Mouse (Mus musculus): ENCODE results near the gene Meis2. TPM values are rescaled to one million over a fixed set of nuclear protein-coding genes. Genes with fewer than 3 reads are reported as not detected.

The Meis2 gene
- polyA plus RNA-seq, 1 experiment from 2014 or later: 52.8 TPM

- H3K27me3 ChIP-seq (ENCODE audit: insufficient read depth, low read length): 0 out of 2 replicates have a peak, but pooled peaks cover 4% of the 10 kb centered on the region
- TF ChIP-seq CTCF (IDR thresholded peaks at IDR 0.05; ENCODE audit: low read depth): peak; percentile 92
- ATAC-seq (replicated peaks; ENCODE audit: low FRiP score, low read depth): peak; percentile 46
- WGBS: 1% methylated on average over 33 of the region's 33 CpGs
- H3K4me3 ChIP-seq (replicated peaks; ENCODE audit: low read depth, low read length): peak overlapping the region; percentile 31
- H3K27ac ChIP-seq: peak overlapping the region; percentile 54; the same call in 1 of the 2 replicates
- DNase-seq (ENCODE audit: low spot score): peak; percentile 94
- no peaks in the 10 kb centered on the region for H3K36me3 ChIP-seq (ENCODE audit: insufficient read depth, low read length)
- H3K4me2 ChIP-seq (ENCODE audit: low read length): peak overlapping the region; percentile 58
- H3K4me1 ChIP-seq (replicated peaks; ENCODE audit: insufficient read depth, low read length): 0 out of 2 replicates have a peak, but pooled peaks cover 22% of the 10 kb centered on the region
- H3K9ac ChIP-seq (ENCODE audit: low read depth, low read length): 0 out of 2 replicates have a peak overlapping the region, but pooled peaks have one; percentile 18
- no peaks in the 10 kb centered on the region for H3K9me3 ChIP-seq (replicated peaks; ENCODE audit: low read length)
These were observed 209.9 kb downstream of the Meis2 start for GRCm38 (mm10) chr2:115855511-115856400.

GRCm38 (mm10) chr2:115854828-115855311 is 210.8 kb downstream of the Meis2 start:
- Histone ChIP-seq H3K4me3 (replicated peaks; ENCODE audit: low read depth, low read length) (peak overlapping the region; percentile 31), H3K27ac (peak overlapping the region; percentile 54), H3K9ac (ENCODE audit: low read depth, low read length) (peak overlapping the region; percentile 44; the same call in 1 of the 2 replicates), H3K36me3 (ENCODE audit: insufficient read depth, low read length) (no peaks in the 10 kb centered on the region), H3K4me2 (ENCODE audit: low read length) (peak overlapping the region; percentile 58), H3K4me1 (replicated peaks; ENCODE audit: insufficient read depth, low read length) (0 out of 2 replicates have a peak, but pooled peaks cover 22% of the 10 kb centered on the region), H3K27me3 (ENCODE audit: insufficient read depth, low read length) (0 out of 2 replicates have a peak, but pooled peaks cover 4% of the 10 kb centered on the region), H3K9me3 (replicated peaks; ENCODE audit: low read length) (no peaks in the 10 kb centered on the region)
- no peak for TF ChIP-seq CTCF (IDR thresholded peaks at IDR 0.05; ENCODE audit: low read depth)
- ATAC-seq (replicated peaks; ENCODE audit: low FRiP score, low read depth): no peak
- 6% methylated on average over 25 of the region's 25 CpGs for WGBS
- DNase-seq (ENCODE audit: low spot score): peak; percentile 48

- peak overlapping the region; percentile 58 for H3K4me2 ChIP-seq (ENCODE audit: low read length)
- WGBS: 16% methylated on average over 14 of the region's 14 CpGs
- peak overlapping the region; percentile 54 for H3K27ac ChIP-seq
- H3K4me3 ChIP-seq (replicated peaks; ENCODE audit: low read depth, low read length): peak overlapping the region; percentile 31
- DNase-seq (ENCODE audit: low spot score) (peak; percentile 53), ATAC-seq (replicated peaks; ENCODE audit: low FRiP score, low read depth) (no peak)
- H3K9me3 ChIP-seq (replicated peaks; ENCODE audit: low read length): no peaks in the 10 kb centered on the region
- H3K36me3 ChIP-seq (ENCODE audit: insufficient read depth, low read length): no peaks in the 10 kb centered on the region
- H3K9ac ChIP-seq (ENCODE audit: low read depth, low read length): peak overlapping the region; percentile 44; the same call in 1 of the 2 replicates
- 0 out of 2 replicates have a peak, but pooled peaks cover 17% of the 10 kb centered on the region for H3K4me1 ChIP-seq (replicated peaks; ENCODE audit: insufficient read depth, low read length)
- 0 out of 2 replicates have a peak, but pooled peaks cover 4% of the 10 kb centered on the region for H3K27me3 ChIP-seq (ENCODE audit: insufficient read depth, low read length)
- no peak for TF ChIP-seq CTCF (IDR thresholded peaks at IDR 0.05; ENCODE audit: low read depth)
These were observed 211.4 kb downstream of the Meis2 start for GRCm38 (mm10) chr2:115854007-115854827.

GRCm38 (mm10) chr2:115853221-115853620 is 212.4 kb downstream of the Meis2 start:
- H3K36me3 ChIP-seq (ENCODE audit: insufficient read depth, low read length): no peaks in the 10 kb centered on the region
- H3K9me3 ChIP-seq (replicated peaks; ENCODE audit: low read length): no peaks in the 10 kb centered on the region
- H3K4me2 ChIP-seq (ENCODE audit: low read length): no peak overlapping the region
- ATAC-seq (replicated peaks; ENCODE audit: low FRiP score, low read depth) (no peak), DNase-seq (ENCODE audit: low spot score) (no peak)
- no peak overlapping the region for H3K9ac ChIP-seq (ENCODE audit: low read depth, low read length)
- WGBS: 36% methylated on average over 4 of the region's 4 CpGs
- H3K27ac ChIP-seq: no peak overlapping the region
- TF ChIP-seq CTCF (IDR thresholded peaks at IDR 0.05; ENCODE audit: low read depth): no peak
- H3K27me3 ChIP-seq (ENCODE audit: insufficient read depth, low read length): 0 out of 2 replicates have a peak, but pooled peaks cover 4% of the 10 kb centered on the region
- no peak overlapping the region; the same call in 1 of the 2 replicates for H3K4me3 ChIP-seq (replicated peaks; ENCODE audit: low read depth, low read length)
- H3K4me1 ChIP-seq (replicated peaks; ENCODE audit: insufficient read depth, low read length): 0 out of 2 replicates have a peak, but pooled peaks cover 14% of the 10 kb centered on the region

GRCm38 (mm10) chr2:115852615-115853014 is 213.0 kb downstream of the Meis2 start:
- Histone ChIP-seq H3K36me3 (ENCODE audit: insufficient read depth, low read length) (no peaks in the 10 kb centered on the region), H3K27ac (no peak overlapping the region), H3K4me2 (ENCODE audit: low read length) (peak overlapping the region; percentile 65), H3K4me3 (replicated peaks; ENCODE audit: low read depth, low read length) (peak overlapping the region; percentile 30), H3K27me3 (ENCODE audit: insufficient read depth, low read length) (0 out of 2 replicates have a peak, but pooled peaks cover 4% of the 10 kb centered on the region), H3K4me1 (replicated peaks; ENCODE audit: insufficient read depth, low read length) (0 out of 2 replicates have a peak, but pooled peaks cover 14% of the 10 kb centered on the region), H3K9me3 (replicated peaks; ENCODE audit: low read length) (no peaks in the 10 kb centered on the region), H3K9ac (ENCODE audit: low read depth, low read length) (no peak overlapping the region)
- DNase-seq (ENCODE audit: low spot score) (peak; percentile 87), ATAC-seq (replicated peaks; ENCODE audit: low FRiP score, low read depth) (peak; percentile 57)
- 5% methylated on average over 22 of the region's 22 CpGs for WGBS
- no peak for TF ChIP-seq CTCF (IDR thresholded peaks at IDR 0.05; ENCODE audit: low read depth)

Data from kidney, postnatal 0 days (tissue).